Mouse (Mus musculus): ENCODE data around the gene Cd52. TPM values are rescaled to one million over a fixed set of nuclear protein-coding genes. Genes with fewer than 3 reads are reported as not detected.

Gene Cd52
- total RNA-seq, 2 experiments from 2014 or later: 1.1 TPM; not detected in 1

GRCm38 (mm10) chr4:134119042-134119441 lies 24.2 kb upstream of the Cd52 start:
- no peak for DNase-seq

GRCm38 (mm10) chr4:134118126-134118800 lies 23.4 kb upstream of the Cd52 start:
- DNase-seq: no peak

- no peak for DNase-seq
Observed at GRCm38 (mm10) chr4:134117012-134117411, 22.1 kb upstream of the Cd52 start.

GRCm38 (mm10) chr4:134116501-134116900 lies 21.6 kb upstream of the Cd52 start:
- no peak for DNase-seq

GRCm38 (mm10) chr4:134115215-134116144 lies 20.6 kb upstream of the Cd52 start:
- no peak for DNase-seq

GRCm38 (mm10) chr4:134114038-134114437 lies 19.2 kb upstream of the Cd52 start:
- DNase-seq: no peak

GRCm38 (mm10) chr4:134113356-134113994 lies 18.6 kb upstream of the Cd52 start:
- DNase-seq: no peak

- DNase-seq: no peak
Observed at GRCm38 (mm10) chr4:134112403-134112802, 17.5 kb upstream of the Cd52 start.

GRCm38 (mm10) chr4:134110653-134111052 lies 15.8 kb upstream of the Cd52 start:
- no peak for DNase-seq

- no peak for DNase-seq
Observed at GRCm38 (mm10) chr4:134108196-134108595, 13.3 kb upstream of the Cd52 start.

GRCm38 (mm10) chr4:134107730-134108129 lies 12.8 kb upstream of the Cd52 start:
- DNase-seq: peak; percentile 33 to 50

GRCm38 (mm10) chr4:134106105-134106504 lies 11.2 kb upstream of the Cd52 start:
- DNase-seq: no peak

GRCm38 (mm10) chr4:134102742-134103119 lies 7.8 kb upstream of the Cd52 start:
- DNase-seq: no peak

- peak; percentile 88 to 90 for DNase-seq
Observed at GRCm38 (mm10) chr4:134101979-134102741, 7.3 kb upstream of the Cd52 start, which contains the start of gene Ubxn11. Ubxn11 (plus strand) TSS chr4:134102570.

- DNase-seq: no peak
Observed at GRCm38 (mm10) chr4:134100245-134100644, 5.4 kb upstream of the Cd52 start.

- no peak for DNase-seq
Observed at GRCm38 (mm10) chr4:134098628-134099027, 3.7 kb upstream of the Cd52 start.

- DNase-seq: no peak
Observed at GRCm38 (mm10) chr4:134097015-134097608, 2.2 kb upstream of the Cd52 start.

- DNase-seq: no peak
Observed at GRCm38 (mm10) chr4:134096120-134096519, 1.2 kb upstream of the Cd52 start.

GRCm38 (mm10) chr4:134094004-134094564 lies 798 bp downstream of the Cd52 start:
- DNase-seq: no peak

- DNase-seq: peak in 1 of 2 experiments; percentile 23
Observed at GRCm38 (mm10) chr4:134092382-134093288, 2.2 kb downstream of the Cd52 start.

GRCm38 (mm10) chr4:134091225-134091529 lies 3.7 kb downstream of the Cd52 start:
- DNase-seq: no peak

Data from layer of hippocampus, postnatal 36 days (tissue).